Mouse (Mus musculus) hindbrain, embryonic 12.5 days (tissue): ENCODE results near the gene Srp72. TPM values are rescaled to one million over a fixed set of nuclear protein-coding genes. Genes with fewer than 3 reads are reported as not detected.

ENCODE experiments used
- ATAC-seq: fragments of 200-750 bp; cut with Nextera tagmentation; 2 replicates; pipeline ENCODE4 v1.8.0; 2017; ENCODE audit warnings: moderate TSS enrichment; ENCODE audit not compliant: low FRiP score
- H3K27ac ChIP-seq: fragments of 300-500 bp; sonication (generic); 2 replicates; pipeline ENCODE4 v1.5.1; 2016; ENCODE audit warnings: mild to moderate bottlenecking
- H3K27me3 ChIP-seq: fragments of 300-500 bp; sonication (generic); 2 replicates; pipeline ENCODE4 v1.6.1; 2016; ENCODE audit warnings: mild to moderate bottlenecking
- H3K36me3 ChIP-seq: fragments of 300-500 bp; sonication (generic); 2 replicates; pipeline ENCODE4 v1.6.1; 2016; ENCODE audit warnings: mild to moderate bottlenecking
- H3K4me1 ChIP-seq: fragments of 300-500 bp; sonication (generic); 2 replicates; pipeline ENCODE4 v1.6.1; 2016
- H3K4me2 ChIP-seq: fragments of 300-500 bp; sonication (generic); replicated peaks from 2 replicates; pipeline ENCODE4 v1.6.1; 2016; ENCODE audit warnings: mild to moderate bottlenecking
- H3K4me3 ChIP-seq: fragments of 300-500 bp; sonication (generic); 2 replicates; pipeline ENCODE4 v1.5.1; 2016; ENCODE audit warnings: mild to moderate bottlenecking
- H3K9ac ChIP-seq: fragments of 300-500 bp; sonication (generic); 2 replicates; pipeline ENCODE4 v1.6.1; 2016; ENCODE audit warnings: mild to moderate bottlenecking, moderate library complexity
- H3K9me3 ChIP-seq: fragments of 300-500 bp; sonication (generic); replicated peaks from 2 replicates; pipeline ENCODE4 v1.6.1; 2016; ENCODE audit warnings: mild to moderate bottlenecking
- WGBS: fragments of 180-500 bp; shearing (Covaris S2); methylation state at CpG from one replicate; pipeline ENCODE4 v1.1.7; 2016; 5-methylcytosine and 5-hydroxymethylcytosine counted together
- polyA plus RNA-seq: library from polyadenylated mRNA; unstranded; fragments of >200 nt; fragmentation: Nextera tagmentation; extraction: Ambion mirVana; gene quantifications from 2 replicates; pipeline ENCODE4 v1.2.1, GENCODE M21; 2016

Srp72 gene
- polyA plus RNA-seq, 1 experiment from 2014 or later: 79.9 TPM

- Histone ChIP-seq H3K27ac (peak overlapping the region; percentile 84; the same call in 1 of the 2 replicates), H3K4me1 (peaks cover 16% of the 10 kb centered on the region), H3K9ac (peak overlapping the region; percentile 69), H3K27me3 (no peaks in the 10 kb centered on the region), H3K4me2 (peak overlapping the region; percentile 92), H3K36me3 (peaks cover 26% of the 10 kb centered on the region), H3K9me3 (no peaks in the 10 kb centered on the region), H3K4me3 (peak overlapping the region; percentile 86)
- ATAC-seq: no peak; the same call in 1 of the 2 replicates
- 5% methylated on average over 17 of the region's 17 CpGs for WGBS
These were observed 303 bp upstream of the Srp72 start for GRCm38 (mm10) chr5:76974207-76974553.

- Histone ChIP-seq H3K4me2 (peak overlapping the region; percentile 75), H3K9me3 (no peaks in the 10 kb centered on the region), H3K4me1 (peaks cover 16% of the 10 kb centered on the region), H3K4me3 (peak overlapping the region; percentile 86), H3K27me3 (no peaks in the 10 kb centered on the region), H3K27ac (no peak overlapping the region), H3K9ac (no peak overlapping the region), H3K36me3 (peaks cover 24% of the 10 kb centered on the region)
- 89% methylated on average over 8 of the region's 8 CpGs for WGBS
- ATAC-seq: no peak
These were observed 1.3 kb downstream of the Srp72 start for GRCm38 (mm10) chr5:76975736-76976135.

GRCm38 (mm10) chr5:76984015-76984414 lies 9.5 kb downstream of the Srp72 start:
- Histone ChIP-seq H3K9ac (no peak overlapping the region), H3K36me3 (peaks cover 70% of the 10 kb centered on the region), H3K4me1 (no peaks in the 10 kb centered on the region), H3K9me3 (no peaks in the 10 kb centered on the region), H3K27me3 (no peaks in the 10 kb centered on the region), H3K4me2 (no peak overlapping the region), H3K27ac (no peak overlapping the region), H3K4me3 (no peak overlapping the region)
- ATAC-seq: no peak
- WGBS: 96% methylated on average over 11 of the region's 11 CpGs

GRCm38 (mm10) chr5:76990789-76991188 lies 16.3 kb downstream of the Srp72 start:
- Histone ChIP-seq H3K27ac (no peak overlapping the region), H3K4me1 (no peaks in the 10 kb centered on the region), H3K9ac (no peak overlapping the region), H3K4me2 (no peak overlapping the region), H3K4me3 (no peak overlapping the region), H3K36me3 (peaks cover 71% of the 10 kb centered on the region), H3K9me3 (no peaks in the 10 kb centered on the region), H3K27me3 (no peaks in the 10 kb centered on the region)
- WGBS: 96% methylated on average over 3 of the region's 3 CpGs
- ATAC-seq: no peak

GRCm38 (mm10) chr5:76993174-76993814 lies 18.8 kb downstream of the Srp72 start:
- Histone ChIP-seq H3K27me3 (no peaks in the 10 kb centered on the region), H3K9ac (no peak overlapping the region), H3K4me1 (no peaks in the 10 kb centered on the region), H3K9me3 (no peaks in the 10 kb centered on the region), H3K4me2 (no peak overlapping the region), H3K27ac (no peak overlapping the region), H3K36me3 (peaks cover 73% of the 10 kb centered on the region), H3K4me3 (no peak overlapping the region)
- no peak for ATAC-seq
- WGBS: 94% methylated on average over 5 of the region's 5 CpGs

DNA sequence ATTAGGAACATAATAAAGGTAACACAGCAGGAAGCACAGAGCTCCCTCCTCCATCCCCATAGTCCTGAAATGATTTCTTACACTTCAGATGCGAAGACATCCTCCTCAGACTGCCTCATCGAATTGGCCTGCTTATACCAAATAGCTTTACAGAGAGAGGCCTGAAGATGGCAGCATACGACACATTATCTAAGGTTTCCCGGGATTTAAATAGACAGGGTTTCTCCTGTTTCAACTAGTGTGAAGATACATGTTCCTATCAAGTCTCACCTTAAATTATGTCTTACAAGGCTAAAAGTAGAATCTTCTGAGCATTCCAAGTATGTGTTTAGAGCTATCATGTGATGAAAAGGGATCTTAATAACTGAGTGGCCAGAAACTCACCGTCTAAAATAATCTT lies 23.9 kb downstream of the Srp72 start:
- WGBS: 58% methylated on average over 5 of the region's 5 CpGs
- Histone ChIP-seq H3K9ac (no peak overlapping the region), H3K4me3 (no peak overlapping the region), H3K9me3 (0 out of 2 replicates have a peak, but pooled peaks cover 5% of the 10 kb centered on the region), H3K4me2 (no peak overlapping the region), H3K4me1 (no peaks in the 10 kb centered on the region), H3K36me3 (peaks cover 63% of the 10 kb centered on the region), H3K27ac (no peak overlapping the region), H3K27me3 (no peaks in the 10 kb centered on the region)
- ATAC-seq: no peak

GRCm38 (mm10) chr5:77001192-77001591 lies 26.7 kb downstream of the Srp72 start:
- Histone ChIP-seq H3K9me3 (0 out of 2 replicates have a peak, but pooled peaks cover 5% of the 10 kb centered on the region), H3K4me2 (no peak overlapping the region), H3K36me3 (peaks cover 44% of the 10 kb centered on the region), H3K4me1 (no peaks in the 10 kb centered on the region), H3K27ac (no peak overlapping the region), H3K9ac (no peak overlapping the region), H3K27me3 (no peaks in the 10 kb centered on the region), H3K4me3 (no peak overlapping the region)
- no peak for ATAC-seq
- WGBS: 92% methylated on average over 17 of the region's 17 CpGs

DNA sequence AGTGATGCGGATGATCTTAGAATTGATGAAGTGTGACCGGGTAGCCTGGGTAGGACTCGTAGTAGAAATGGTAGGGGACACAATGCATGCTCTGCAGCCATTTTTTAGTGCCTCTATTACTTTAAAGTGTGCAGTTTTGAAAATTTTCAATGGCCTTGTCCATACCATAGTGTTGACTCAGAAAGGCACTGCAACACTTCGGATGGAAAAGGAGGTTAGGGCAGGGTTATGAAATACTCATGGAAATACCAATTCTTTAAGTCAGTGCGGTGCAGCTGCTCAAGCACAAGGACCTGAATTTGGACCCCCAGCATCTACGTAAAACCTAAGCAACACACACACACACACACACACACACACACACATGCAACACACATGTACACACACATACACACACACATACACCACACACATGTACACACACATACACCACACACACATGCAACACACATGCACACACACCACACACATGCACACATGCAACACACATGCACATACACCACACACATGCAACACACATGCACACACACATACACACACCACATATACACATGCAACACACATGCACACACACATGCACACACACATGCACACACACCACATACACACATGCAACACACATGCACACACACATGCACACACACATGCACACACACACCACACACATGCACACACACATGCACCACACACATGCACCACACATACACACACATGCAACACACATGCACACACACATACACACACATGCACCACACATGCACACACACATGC lies 29.8 kb downstream of the Srp72 start, which contains the start of gene Arl9:
TSS of gene Arl9 (plus strand) at position 5 of the 771 bp plus-strand sequence.
- Histone ChIP-seq H3K9me3 (0 out of 2 replicates have a peak, but pooled peaks cover 5% of the 10 kb centered on the region), H3K36me3 (peaks cover 19% of the 10 kb centered on the region), H3K4me2 (no peak within 1 kb of the TSS), H3K9ac (no peak within 1 kb of the TSS), H3K4me1 (no peaks in the 10 kb centered on the region), H3K27ac (no peak within 1 kb of the TSS), H3K4me3 (no peak within 1 kb of the TSS), H3K27me3 (no peaks in the 10 kb centered on the region)
- no peak for ATAC-seq
- 93% methylated on average over 6 of the region's 6 CpGs for WGBS

DNA sequence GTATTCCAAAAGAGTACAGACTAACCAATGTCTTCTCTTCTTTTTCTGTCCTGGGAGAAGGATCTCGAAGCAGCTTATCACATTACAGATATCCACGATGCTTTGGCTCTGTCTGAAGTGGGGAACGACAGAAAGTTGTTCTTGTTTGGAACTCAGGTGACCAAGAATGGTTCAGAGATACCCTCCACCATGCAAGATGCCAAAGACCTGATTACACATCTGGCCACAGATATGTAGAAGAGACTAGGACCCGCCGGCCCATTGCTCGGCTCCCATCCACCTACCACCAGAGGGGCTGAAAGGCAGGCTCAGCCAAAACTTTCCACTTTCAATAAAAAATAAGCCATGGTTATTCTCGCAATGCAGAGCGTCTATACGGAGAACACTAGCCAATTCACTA lies 35.9 kb downstream of the Srp72 start:
- no peak overlapping the region for H3K27ac ChIP-seq
- ATAC-seq: no peak
- H3K4me3 ChIP-seq: no peak overlapping the region
- H3K27me3 ChIP-seq: no peaks in the 10 kb centered on the region
- no peak overlapping the region for H3K9ac ChIP-seq
- no peaks in the 10 kb centered on the region for H3K36me3 ChIP-seq
- no peak overlapping the region for H3K4me2 ChIP-seq
- WGBS: 92% methylated on average over 9 of the region's 9 CpGs
- H3K9me3 ChIP-seq: no peaks in the 10 kb centered on the region
- H3K4me1 ChIP-seq: no peaks in the 10 kb centered on the region

DNA sequence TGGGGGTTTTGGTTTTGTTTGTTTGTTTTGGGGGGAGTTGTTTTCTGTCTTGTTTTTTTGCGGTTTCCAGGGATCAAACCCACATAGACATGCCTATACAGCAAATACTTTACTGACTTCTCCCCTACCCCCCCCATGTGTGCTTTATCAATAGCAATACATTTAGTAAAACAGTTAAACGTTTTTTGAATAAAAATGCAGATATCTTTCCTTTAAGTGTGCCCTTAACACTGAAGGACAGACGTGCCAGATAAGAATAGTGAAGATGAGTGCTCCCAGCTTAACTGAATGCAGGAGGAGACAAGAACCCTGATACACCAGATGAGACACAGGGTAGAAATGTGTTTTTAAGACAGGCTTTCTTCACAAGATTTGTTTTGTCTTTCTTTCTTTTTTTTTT lies 36.6 kb downstream of the Srp72 start:
- H3K4me1 ChIP-seq: no peaks in the 10 kb centered on the region; the same call in 1 of the 2 replicates
- no peaks in the 10 kb centered on the region for H3K36me3 ChIP-seq
- no peak overlapping the region for H3K4me2 ChIP-seq
- H3K9ac ChIP-seq: no peak overlapping the region
- no peak for ATAC-seq
- WGBS: 68% methylated on average over 3 of the region's 3 CpGs
- H3K4me3 ChIP-seq: no peak overlapping the region
- H3K9me3 ChIP-seq: no peaks in the 10 kb centered on the region
- no peaks in the 10 kb centered on the region for H3K27me3 ChIP-seq
- no peak overlapping the region for H3K27ac ChIP-seq

- no peaks in the 10 kb centered on the region; the same call in 1 of the 2 replicates for H3K4me1 ChIP-seq
- peaks cover 10% of the 10 kb centered on the region; the same call in 1 of the 2 replicates for H3K27me3 ChIP-seq
- H3K9me3 ChIP-seq: no peaks in the 10 kb centered on the region
- no peak for ATAC-seq
- H3K9ac ChIP-seq: no peak overlapping the region
- H3K27ac ChIP-seq: no peak overlapping the region
- H3K4me2 ChIP-seq: no peak overlapping the region
- H3K36me3 ChIP-seq: no peaks in the 10 kb centered on the region
- no peak overlapping the region for H3K4me3 ChIP-seq
- 82% methylated on average over 3 of the region's 3 CpGs for WGBS
These were observed 38.7 kb downstream of the Srp72 start for GRCm38 (mm10) chr5:77013171-77013570.

GRCm38 (mm10) chr5:77015544-77016482 lies 41.3 kb downstream of the Srp72 start, which contains the start of gene Thegl:
Gene Thegl (plus strand): TSS chr5:77016023.
- peak; percentile 99 for ATAC-seq
- WGBS: 12% methylated on average over 57 of the region's 57 CpGs
- no peak within 1 kb of the TSS for H3K27ac ChIP-seq
- peak within 1 kb of the TSS; percentile 52 for H3K4me3 ChIP-seq
- no peaks in the 10 kb centered on the region for H3K36me3 ChIP-seq
- H3K9ac ChIP-seq: peak within 1 kb of the TSS; percentile 32; the same call in 1 of the 2 replicates
- H3K4me1 ChIP-seq: no peaks in the 10 kb centered on the region; the same call in 1 of the 2 replicates
- peak within 1 kb of the TSS; percentile 70 for H3K4me2 ChIP-seq
- no peaks in the 10 kb centered on the region for H3K9me3 ChIP-seq
- peaks cover 10% of the 10 kb centered on the region; the same call in 1 of the 2 replicates for H3K27me3 ChIP-seq
